Mouse (Mus musculus): ENCODE results near the gene Rpp38. TPM values are rescaled to one million over a fixed set of nuclear protein-coding genes. Genes with fewer than 3 reads are reported as not detected.
A peak's percentile ranks its signal among the peaks of the same experiment; 100 is the strongest.

Gene Rpp38
- polyA plus RNA-seq, 1 experiment: 11.3 TPM

- H3K27me3 ChIP-seq (ENCODE audit: control insufficient read depth, insufficient read depth, insufficient read length): peaks cover 23% of the 10 kb centered on the region
- no peak overlapping the region for H3K4me2 ChIP-seq (ENCODE audit: low read depth)
- TF ChIP-seq MYOG (IDR thresholded peaks at IDR 0.05; ENCODE audit: control insufficient read depth in 1 of 3, insufficient read depth in 1 of 3, insufficient read length in 2 of 3, low read depth in 2 of 3) (no peak), TCF12 (IDR thresholded peaks at IDR 0.05; ENCODE audit: insufficient read depth, poor library complexity, severe bottlenecking) (no peak), MYOD1 (IDR thresholded peaks at IDR 0.05; ENCODE audit: control insufficient read depth in 1 of 3, insufficient read length in 2 of 3, low read depth in 2 of 3) (no peak), E2F4 (IDR thresholded peaks at IDR 0.05; ENCODE audit: insufficient read depth) (no peak), SRF (IDR thresholded peaks at IDR 0.05; ENCODE audit: control insufficient read depth, insufficient read length, low read depth) (no peak), POLR2A (IDR thresholded peaks at IDR 0.05; ENCODE audit: insufficient read length, low read depth) (no peak), POLR2AphosphoS2 (IDR thresholded peaks at IDR 0.05; ENCODE audit: insufficient read length, low read depth) (no peak), USF1 (IDR thresholded peaks at IDR 0.05; ENCODE audit: low read depth) (no peak), CEBPB (IDR thresholded peaks at IDR 0.05; ENCODE audit: insufficient read depth, poor library complexity, severe bottlenecking) (no peak), MAX (IDR thresholded peaks at IDR 0.05; ENCODE audit: low read depth) (no peak), REST (IDR thresholded peaks at IDR 0.05; ENCODE audit: insufficient read depth, insufficient read length) (no peak)
- H3K4me3 ChIP-seq: no peak overlapping the region
- H3K36me3 ChIP-seq (ENCODE audit: control insufficient read depth, insufficient read depth): no peaks in the 10 kb centered on the region
- no peaks in the 10 kb centered on the region for H3K79me2 ChIP-seq (ENCODE audit: control insufficient read depth, insufficient read depth)
- H3ac ChIP-seq (ENCODE audit: control insufficient read depth, insufficient read length): no peak overlapping the region
Measured at GRCm38 (mm10) chr2:3355793-3356192, 23.4 kb upstream of the Rpp38 start.

GRCm38 (mm10) chr2:3353160-3353559 lies 20.7 kb upstream of the Rpp38 start:
- no peaks in the 10 kb centered on the region for H3K36me3 ChIP-seq (ENCODE audit: control insufficient read depth, insufficient read depth)
- no peak overlapping the region for H3ac ChIP-seq (ENCODE audit: control insufficient read depth, insufficient read length)
- no peak overlapping the region for H3K4me3 ChIP-seq
- peaks cover 29% of the 10 kb centered on the region for H3K27me3 ChIP-seq (ENCODE audit: control insufficient read depth, insufficient read depth, insufficient read length)
- no peak overlapping the region for H3K4me2 ChIP-seq (ENCODE audit: low read depth)
- TF ChIP-seq POLR2A (IDR thresholded peaks at IDR 0.05; ENCODE audit: insufficient read length, low read depth): no peak
- no peak for TF ChIP-seq USF1 (IDR thresholded peaks at IDR 0.05; ENCODE audit: low read depth)
- no peak for TF ChIP-seq CEBPB (IDR thresholded peaks at IDR 0.05; ENCODE audit: insufficient read depth, poor library complexity, severe bottlenecking)
- TF ChIP-seq SRF (IDR thresholded peaks at IDR 0.05; ENCODE audit: control insufficient read depth, insufficient read length, low read depth): no peak
- TF ChIP-seq MYOG (IDR thresholded peaks at IDR 0.05; ENCODE audit: control insufficient read depth in 1 of 3, insufficient read depth in 1 of 3, insufficient read length in 2 of 3, low read depth in 2 of 3): no peak
- TF ChIP-seq POLR2AphosphoS2 (IDR thresholded peaks at IDR 0.05; ENCODE audit: insufficient read length, low read depth): no peak
- H3K79me2 ChIP-seq (ENCODE audit: control insufficient read depth, insufficient read depth): no peaks in the 10 kb centered on the region

- TF ChIP-seq MYOD1 (IDR thresholded peaks at IDR 0.05; ENCODE audit: control insufficient read depth in 1 of 3, insufficient read length in 2 of 3, low read depth in 2 of 3) (no peak), MAX (IDR thresholded peaks at IDR 0.05; ENCODE audit: low read depth) (no peak), MYOG (IDR thresholded peaks at IDR 0.05; ENCODE audit: control insufficient read depth in 1 of 3, insufficient read depth in 1 of 3, insufficient read length in 2 of 3, low read depth in 2 of 3) (no peak)
- no peak overlapping the region for H3K4me2 ChIP-seq (ENCODE audit: low read depth)
Measured at GRCm38 (mm10) chr2:3348919-3349318, 16.5 kb upstream of the Rpp38 start.

GRCm38 (mm10) chr2:3348422-3348821 lies 16.0 kb upstream of the Rpp38 start:
- no peaks in the 10 kb centered on the region for H3K79me2 ChIP-seq (ENCODE audit: control insufficient read depth, insufficient read depth)
- no peak overlapping the region for H3ac ChIP-seq (ENCODE audit: control insufficient read depth, insufficient read length)
- no peak overlapping the region for H3K4me2 ChIP-seq (ENCODE audit: low read depth)
- no peaks in the 10 kb centered on the region for H3K36me3 ChIP-seq (ENCODE audit: control insufficient read depth, insufficient read depth)
- H3K27me3 ChIP-seq (ENCODE audit: control insufficient read depth, insufficient read depth, insufficient read length): peaks cover 35% of the 10 kb centered on the region
- TF ChIP-seq TCF3 (IDR thresholded peaks at IDR 0.05; ENCODE audit: insufficient read length, low read depth): no peak
- TF ChIP-seq REST (IDR thresholded peaks at IDR 0.05; ENCODE audit: insufficient read depth, insufficient read length): no peak
- no peak for TF ChIP-seq E2F4 (IDR thresholded peaks at IDR 0.05; ENCODE audit: insufficient read depth)
- TF ChIP-seq POLR2A (IDR thresholded peaks at IDR 0.05; ENCODE audit: insufficient read length, low read depth): no peak
- no peak for TF ChIP-seq MYOG (IDR thresholded peaks at IDR 0.05; ENCODE audit: control insufficient read depth in 1 of 3, insufficient read depth in 1 of 3, insufficient read length in 2 of 3, low read depth in 2 of 3)
- TF ChIP-seq USF1 (IDR thresholded peaks at IDR 0.05; ENCODE audit: low read depth): no peak
- TF ChIP-seq POLR2AphosphoS2 (IDR thresholded peaks at IDR 0.05; ENCODE audit: insufficient read length, low read depth): no peak
- H3K4me3 ChIP-seq: no peak overlapping the region

More at GRCm38 (mm10) chr2:3348919-3349318, 16.5 kb upstream of the Rpp38 start:
- Histone ChIP-seq H3K36me3 (ENCODE audit: control insufficient read depth, insufficient read depth) (no peaks in the 10 kb centered on the region), H3ac (ENCODE audit: control insufficient read depth, insufficient read length) (no peak overlapping the region), H3K27me3 (ENCODE audit: control insufficient read depth, insufficient read depth, insufficient read length) (peaks cover 31% of the 10 kb centered on the region), H3K79me2 (ENCODE audit: control insufficient read depth, insufficient read depth) (no peaks in the 10 kb centered on the region), H3K4me3 (no peak overlapping the region)

- peaks cover 15% of the 10 kb centered on the region for H3K79me2 ChIP-seq (ENCODE audit: control insufficient read depth, insufficient read depth)
- H3K36me3 ChIP-seq (ENCODE audit: control insufficient read depth, insufficient read depth): no peaks in the 10 kb centered on the region
- peaks cover 21% of the 10 kb centered on the region for H3K27me3 ChIP-seq (ENCODE audit: control insufficient read depth, insufficient read depth, insufficient read length)
- TF ChIP-seq TCF3 (IDR thresholded peaks at IDR 0.05; ENCODE audit: insufficient read length, low read depth): no peak
- no peak for TF ChIP-seq MAX (IDR thresholded peaks at IDR 0.05; ENCODE audit: low read depth)
- TF ChIP-seq TCF12 (IDR thresholded peaks at IDR 0.05; ENCODE audit: insufficient read depth, poor library complexity, severe bottlenecking): no peak
- TF ChIP-seq REST (IDR thresholded peaks at IDR 0.05; ENCODE audit: insufficient read depth, insufficient read length): no peak
- TF ChIP-seq MYOD1 (IDR thresholded peaks at IDR 0.05; ENCODE audit: control insufficient read depth in 1 of 3, insufficient read length in 2 of 3, low read depth in 2 of 3): no peak
- no peak for TF ChIP-seq USF1 (IDR thresholded peaks at IDR 0.05; ENCODE audit: low read depth)
- TF ChIP-seq E2F4 (IDR thresholded peaks at IDR 0.05; ENCODE audit: insufficient read depth): no peak
- no peak for TF ChIP-seq CEBPB (IDR thresholded peaks at IDR 0.05; ENCODE audit: insufficient read depth, poor library complexity, severe bottlenecking)
- no peak for TF ChIP-seq POLR2A (IDR thresholded peaks at IDR 0.05; ENCODE audit: insufficient read length, low read depth)
- no peak for TF ChIP-seq POLR2AphosphoS2 (IDR thresholded peaks at IDR 0.05; ENCODE audit: insufficient read length, low read depth)
- no peak for TF ChIP-seq MYOG (IDR thresholded peaks at IDR 0.05; ENCODE audit: control insufficient read depth in 1 of 3, insufficient read depth in 1 of 3, insufficient read length in 2 of 3, low read depth in 2 of 3)
- no peak for TF ChIP-seq SRF (IDR thresholded peaks at IDR 0.05; ENCODE audit: control insufficient read depth, insufficient read length, low read depth)
- no peak within 1 kb of the TSS for H3K4me3 ChIP-seq
- H3ac ChIP-seq (ENCODE audit: control insufficient read depth, insufficient read length): no peak within 1 kb of the TSS
- H3K4me2 ChIP-seq (ENCODE audit: low read depth): peak within 1 kb of the TSS; percentile 87
Measured at GRCm38 (mm10) chr2:3335611-3336301, 3.3 kb upstream of the Rpp38 start, which contains the start of gene Acbd7. Gene Acbd7, plus strand, starts transcription at chr2:3336168.

All from myocyte (in vitro differentiated cells).